Mouse (Mus musculus) G1E (cell line): ENCODE data around the gene Cdkal1.

Source experiments
- CTCF ChIP-seq: IDR thresholded peaks from 2 replicates; pipeline ENCODE4 v1.5.1; 2012; ENCODE audit warnings: low read depth, low read length, inconsistent platforms, mixed read lengths
- GATA1 ChIP-seq: IDR thresholded peaks from 2 replicates; pipeline ENCODE4 v1.6.1; 2012; ENCODE audit warnings: borderline replicate concordance, low read length, inconsistent platforms, mixed read lengths
- POLR2AphosphoS5 ChIP-seq: IDR thresholded peaks from 2 replicates; pipeline ENCODE4 v1.6.1; 2012; ENCODE audit warnings: low read depth, low read length, inconsistent platforms; ENCODE audit not compliant: insufficient replicate concordance
- TAL1 ChIP-seq: conservative IDR thresholded peaks from 2 replicates; pipeline ENCODE4 v1.6.1; 2012; ENCODE audit warnings: low read depth, low read length, inconsistent platforms, mixed read lengths

- no peak for TF ChIP-seq CTCF
- no peak for TF ChIP-seq GATA1
- no peak for TF ChIP-seq POLR2AphosphoS5
- no peak for TF ChIP-seq TAL1
Measured at GRCm38 (mm10) chr13:29203856-29204255, 651.6 kb downstream of the Cdkal1 start.
